Mouse (Mus musculus): ENCODE data around the gene Nfam1. TPM values are rescaled to one million over a fixed set of nuclear protein-coding genes. Genes with fewer than 3 reads are reported as not detected.

Gene Nfam1
- total RNA-seq, 2 experiments from 2014 or later: 26.3 to 30.1 TPM

- no peak for ATAC-seq (replicated peaks; ENCODE audit: low FRiP score, poor library complexity, severe bottlenecking)
These were observed 30.2 kb downstream of the Nfam1 start for GRCm38 (mm10) chr15:83002665-83003548.

GRCm38 (mm10) chr15:82998811-82999221 is 34.3 kb downstream of the Nfam1 start:
- no peak for ATAC-seq (replicated peaks; ENCODE audit: low FRiP score, poor library complexity, severe bottlenecking)

GRCm38 (mm10) chr15:82996431-82996830 is 36.7 kb downstream of the Nfam1 start:
- no peak for ATAC-seq (replicated peaks; ENCODE audit: low FRiP score, poor library complexity, severe bottlenecking)

GRCm38 (mm10) chr15:82995239-82995638 is 37.9 kb downstream of the Nfam1 start:
- no peak for ATAC-seq (replicated peaks; ENCODE audit: low FRiP score, poor library complexity, severe bottlenecking)

- ATAC-seq (replicated peaks; ENCODE audit: low FRiP score, poor library complexity, severe bottlenecking): no peak
These were observed 40.2 kb downstream of the Nfam1 start for GRCm38 (mm10) chr15:82992911-82993310.

GRCm38 (mm10) chr15:82992079-82992783 is 40.9 kb downstream of the Nfam1 start:
- ATAC-seq (replicated peaks; ENCODE audit: low FRiP score, poor library complexity, severe bottlenecking): no peak

GRCm38 (mm10) chr15:82989190-82989704 is 43.9 kb downstream of the Nfam1 start:
- ATAC-seq (replicated peaks; ENCODE audit: low FRiP score, poor library complexity, severe bottlenecking): no peak

GRCm38 (mm10) chr15:82987732-82988112 is 45.4 kb downstream of the Nfam1 start, which contains the start of gene Tcf20:
TSS of gene Tcf20 (minus strand) at chr15:82987872.
- ATAC-seq (replicated peaks; ENCODE audit: low FRiP score, poor library complexity, severe bottlenecking): peak; percentile 91

- 0 out of 2 replicates have a peak, but pooled peaks have one; percentile 28 for ATAC-seq (replicated peaks; ENCODE audit: low FRiP score, poor library complexity, severe bottlenecking)
These were observed 45.9 kb downstream of the Nfam1 start for GRCm38 (mm10) chr15:82987014-82987731.

GRCm38 (mm10) chr15:82984574-82984973 is 48.5 kb downstream of the Nfam1 start:
- no peak for ATAC-seq (replicated peaks; ENCODE audit: low FRiP score, poor library complexity, severe bottlenecking)

GRCm38 (mm10) chr15:82984097-82984496 is 49.0 kb downstream of the Nfam1 start:
- no peak for ATAC-seq (replicated peaks; ENCODE audit: low FRiP score, poor library complexity, severe bottlenecking)

- ATAC-seq (replicated peaks; ENCODE audit: low FRiP score, poor library complexity, severe bottlenecking): no peak
These were observed 49.6 kb downstream of the Nfam1 start for GRCm38 (mm10) chr15:82983416-82984026.

GRCm38 (mm10) chr15:82982724-82983415 is 50.2 kb downstream of the Nfam1 start:
- no peak for ATAC-seq (replicated peaks; ENCODE audit: low FRiP score, poor library complexity, severe bottlenecking)

- ATAC-seq (replicated peaks; ENCODE audit: low FRiP score, poor library complexity, severe bottlenecking): no peak
These were observed 51.2 kb downstream of the Nfam1 start for GRCm38 (mm10) chr15:82981676-82982520.

GRCm38 (mm10) chr15:82979531-82979930 is 53.6 kb downstream of the Nfam1 start:
- no peak for ATAC-seq (replicated peaks; ENCODE audit: low FRiP score, poor library complexity, severe bottlenecking)

GRCm38 (mm10) chr15:82974471-82974870 is 58.6 kb downstream of the Nfam1 start:
- ATAC-seq (replicated peaks; ENCODE audit: low FRiP score, poor library complexity, severe bottlenecking): no peak

GRCm38 (mm10) chr15:82969206-82969721 is 63.8 kb downstream of the Nfam1 start:
- no peak for ATAC-seq (replicated peaks; ENCODE audit: low FRiP score, poor library complexity, severe bottlenecking)

GRCm38 (mm10) chr15:82968449-82968848 is 64.7 kb downstream of the Nfam1 start:
- no peak for ATAC-seq (replicated peaks; ENCODE audit: low FRiP score, poor library complexity, severe bottlenecking)

Data from erythroblast, adult 5-6 weeks (primary cell).